16 mouse cellular contexts compared by ENCODE assay signal in genomic region chr13:112426265-112427135, GRCm38 (mm10). TPM values are rescaled to one million over a fixed set of nuclear protein-coding genes. Genes with fewer than 3 reads are reported as not detected.
DNase-seq lines count a peak whose midpoint lies in the region; ATAC-seq and TF ChIP-seq lines count a peak whose summit lies in the region.
"Had no signal": no experiment of that assay in that cellular context is flagged by ENCODE, and none has a peak within 500 bp of the region (broad histone marks: within the 10 kb centered on the region; RNA-seq: fewer than 3 reads in every experiment).

No protein-coding gene starts in this region.

- H3K4me1 ChIP-seq in hindbrain, embryonic 10.5 days (replicated peaks), result peaks cover 9% of the 10 kb centered on the region
- H3K4me1 ChIP-seq in hindbrain, embryonic 13.5 days (replicated peaks), result no peaks in the 10 kb centered on the region
- peaks cover 0 to 8% of the 10 kb centered on the region in 2 experiments; a peak in 2 of 4 replicates for H3K4me1 ChIP-seq in ES-E14 (ENCODE audit: control insufficient read depth in 2 of 2, insufficient read depth in 2 of 2, low read length in 2 of 2, poor library complexity in 1 of 2)

- no peaks in the 10 kb centered on the region for H3K27me3 ChIP-seq in hindbrain, embryonic 10.5 days (ENCODE audit: insufficient read depth, poor library complexity, severe bottlenecking)
- H3K27me3 ChIP-seq in hindbrain, embryonic 13.5 days, result no peaks in the 10 kb centered on the region

- WGBS in hindbrain, embryonic 10.5 days, result 68% methylated on average over 13 of the region's 13 CpGs
- WGBS in hindbrain, embryonic 13.5 days, result 72% methylated on average over 13 of the region's 13 CpGs

- peak overlapping the region; percentile 31; the same call in 1 of the 2 replicates for H3K27ac ChIP-seq in hindbrain, embryonic 10.5 days
- no peak overlapping the region for H3K27ac ChIP-seq in hindbrain, embryonic 13.5 days
- H3K27ac ChIP-seq in ES-E14 (ENCODE audit: insufficient read depth, low read depth, low read length, poor library complexity, severe bottlenecking), result no peak overlapping the region
- H3K27ac ChIP-seq: liver, embryonic 14.5 days; macrophage had no signal

- H3K4me2 ChIP-seq in hindbrain, embryonic 13.5 days, result no peak overlapping the region

- no peak for DNase-seq in hindbrain, embryonic 10.5 days (ENCODE audit: low spot score)
- no peak for DNase-seq in ES-E14 (ENCODE audit: low read depth, low spot score)
- peak; percentile 60 for DNase-seq in thymus, postnatal 0 days (ENCODE audit: low spot score)
- no peak for DNase-seq in gastrocnemius, adult 18-20 months (ENCODE audit: low spot score)
- no peak for DNase-seq in left cerebral cortex, adult 11 months (ENCODE audit: low spot score)
- DNase-seq: cerebellum, adult 11-12 months; forebrain, postnatal 0 days; kidney, adult 18-20 months; left cerebral cortex, postnatal 4 days had no signal

- H3K36me3 ChIP-seq in hindbrain, embryonic 10.5 days, result no peaks in the 10 kb centered on the region
- no peaks in the 10 kb centered on the region for H3K36me3 ChIP-seq in hindbrain, embryonic 13.5 days
- H3K36me3 ChIP-seq in ES-E14 (ENCODE audit: control insufficient read depth, insufficient read depth, low read length, poor library complexity, severe bottlenecking), result no peaks in the 10 kb centered on the region
- H3K36me3 ChIP-seq: G1E had no signal

- no peak overlapping the region for H3K4me3 ChIP-seq in hindbrain, embryonic 10.5 days
- H3K4me3 ChIP-seq in hindbrain, embryonic 13.5 days, result no peak overlapping the region
- H3K4me3 ChIP-seq in ES-E14 (ENCODE audit: insufficient read depth in 1 of 2, low read depth in 1 of 2, low read length in 2 of 2, poor library complexity in 1 of 2, severe bottlenecking in 1 of 2), result no peak overlapping the region
- H3K4me3 ChIP-seq: myocyte had no signal

- 0 out of 2 replicates have a peak, but pooled peaks cover 3% of the 10 kb centered on the region for H3K9me3 ChIP-seq in hindbrain, embryonic 10.5 days
- no peaks in the 10 kb centered on the region for H3K9me3 ChIP-seq in hindbrain, embryonic 13.5 days
- no peaks in the 10 kb centered on the region for H3K9me3 ChIP-seq in ES-E14 (ENCODE audit: control insufficient read depth, insufficient read depth, low read depth, low read length)
- H3K9me3 ChIP-seq: G1E had no signal

- no peak for ATAC-seq in hindbrain, embryonic 13.5 days (ENCODE audit: low FRiP score)
- ATAC-seq in hematopoietic stem cell, adult 5-6 weeks (replicated peaks in 1 of 2; ENCODE audit: insufficient read depth in 1 of 2, low FRiP score in 2 of 2, low TSS enrichment in 1 of 2, low read depth in 1 of 2, poor library complexity in 2 of 2, severe bottlenecking in 2 of 2), result peak; percentile 58 to 66
- no peak for ATAC-seq in erythroid progenitor cell, adult 5-6 weeks (replicated peaks; ENCODE audit: low FRiP score, poor library complexity, severe bottlenecking)
- ATAC-seq: forebrain, postnatal 0 days had no signal

- in situ Hi-C loops in ES-E14 (cut with MboI; ENCODE audit: low sequenced_read_pairs in 2 of 2, unreplicated experiment in 2 of 2), result no loop called here

- no peak overlapping the region for H3K9ac ChIP-seq in hindbrain, embryonic 13.5 days
- 0 out of 2 replicates have a peak overlapping the region, but pooled peaks have one; percentile 31 for H3K9ac ChIP-seq in ES-E14 (ENCODE audit: insufficient read depth, low read depth, low read length, poor library complexity, severe bottlenecking)
- H3K9ac ChIP-seq: forebrain, postnatal 0 days; liver, embryonic 14.5 days had no signal

TF ChIP-seq in ES-E14, 5 proteins besides CTCF, POLR2A, EP300 and RAD21:
- TF ChIP-seq ZC3H11A (IDR thresholded peaks at IDR 0.05; ENCODE audit: borderline replicate concordance, low read depth, low read length) (no peak), HCFC1 (IDR thresholded peaks at IDR 0.05; ENCODE audit: borderline replicate concordance, insufficient read depth, low read length) (no peak), ZNF384 (IDR thresholded peaks at IDR 0.05; ENCODE audit: low read depth, low read length) (no peak), CHD2 (IDR thresholded peaks at IDR 0.05; ENCODE audit: low read depth, low read length) (no peak), MAFK (IDR thresholded peaks at IDR 0.05; ENCODE audit: insufficient read depth, low read depth, low read length) (no peak)

RNA-seq across cellular contexts. Expression of gene Il6st, which starts 37.4 kb away (rescaled TPM):
- 22.8 and 24.5 TPM in 2 replicates for polyA plus RNA-seq in hindbrain, embryonic 10.5 days (2016; fragmentation: Nextera tagmentation; extraction: Ambion mirVana)
- 19.9 and 22.6 TPM in 2 replicates for polyA plus RNA-seq in hindbrain, embryonic 13.5 days (2015; fragmentation: Nextera tagmentation; extraction: Ambion mirVana)
- 55.2 and 89.2 TPM in 2 replicates for total RNA-seq in ES-E14 (2012; rRNA removed)
- 23.8 and 26.0 TPM in 2 replicates for total RNA-seq in hematopoietic stem cell, adult 5-6 weeks (2017)
- polyA plus RNA-seq in thymus, postnatal 0 days (2015; fragmentation: Nextera tagmentation; extraction: Ambion mirVana), result 18.9 and 19.5 TPM in 2 replicates
- 100 to 1,000 TPM; 162 to 172 TPM for total RNA-seq in gastrocnemius, adult 18-20 months (2021)
- total RNA-seq in erythroid progenitor cell, adult 5-6 weeks (2015; ENCODE audit: low replicate concordance), result 13.7 and 27.7 TPM in 2 replicates
- 4.0 and 4.1 TPM in 2 replicates for total RNA-seq in erythroid progenitor cell, adult 5-6 weeks (2017; ENCODE audit: low replicate concordance)

Comparison
In these comparisons a context has a peak if more than half of its experiments do, and no peak if none do; other contexts are left out.
1. ATAC-seq: peak in hematopoietic stem cell, adult 5-6 weeks (2 of 2); none in hindbrain, embryonic 13.5 days (single experiment) and erythroid progenitor cell, adult 5-6 weeks (single experiment).